Mouse (Mus musculus): ENCODE data around the gene Upf1. TPM values are rescaled to one million over a fixed set of nuclear protein-coding genes. Genes with fewer than 3 reads are reported as not detected.
A peak's percentile ranks its signal among the peaks of the same experiment; 100 is the strongest.

Upf1 gene
- polyA plus RNA-seq, 1 experiment from 2014 or later: 10.4 TPM

DNA sequence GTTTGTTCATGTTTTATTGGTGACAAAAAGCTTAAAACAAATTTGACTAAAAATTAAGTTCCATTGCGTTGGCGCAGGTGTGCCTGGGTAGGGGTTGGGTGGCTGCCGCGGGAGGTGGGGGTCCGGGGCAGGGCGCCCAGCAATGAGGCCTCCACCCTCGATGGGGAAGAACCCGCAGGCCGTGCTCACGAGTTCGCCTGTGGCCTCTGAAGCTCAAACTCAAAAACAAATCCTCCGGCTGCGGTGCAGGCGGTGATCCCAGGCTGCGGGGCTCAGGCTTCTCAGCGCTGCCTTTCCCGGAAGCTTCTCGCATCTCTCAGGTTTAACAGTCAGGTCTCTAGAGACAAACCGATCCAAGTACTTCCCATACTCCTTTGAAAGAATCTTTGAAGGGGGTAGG, 21.6 kb downstream of the Upf1 start:
- Histone ChIP-seq H3K4me3 (ENCODE audit: low read depth, low read length) (no peak overlapping the region), H3K9me3 (ENCODE audit: low read length) (no peaks in the 10 kb centered on the region), H3K36me3 (ENCODE audit: insufficient read depth, low read length) (peaks cover 34% of the 10 kb centered on the region), H3K27me3 (replicated peaks; ENCODE audit: insufficient read depth, low read length) (no peaks in the 10 kb centered on the region), H3K27ac (ENCODE audit: low read length) (no peak overlapping the region), H3K9ac (replicated peaks; ENCODE audit: low read depth) (no peak overlapping the region), H3K4me2 (replicated peaks; ENCODE audit: low read depth, low read length) (no peak overlapping the region), H3K4me1 (ENCODE audit: insufficient read depth, low read depth, low read length) (no peaks in the 10 kb centered on the region)
- 79% methylated on average over 19 of the region's 19 CpGs for WGBS
- ATAC-seq (no peak), DNase-seq (ENCODE audit: low spot score) (no peak)
- TF ChIP-seq CTCF (IDR thresholded peaks at IDR 0.05) (no peak), EP300 (IDR thresholded peaks at IDR 0.05) (no peak)

DNA sequence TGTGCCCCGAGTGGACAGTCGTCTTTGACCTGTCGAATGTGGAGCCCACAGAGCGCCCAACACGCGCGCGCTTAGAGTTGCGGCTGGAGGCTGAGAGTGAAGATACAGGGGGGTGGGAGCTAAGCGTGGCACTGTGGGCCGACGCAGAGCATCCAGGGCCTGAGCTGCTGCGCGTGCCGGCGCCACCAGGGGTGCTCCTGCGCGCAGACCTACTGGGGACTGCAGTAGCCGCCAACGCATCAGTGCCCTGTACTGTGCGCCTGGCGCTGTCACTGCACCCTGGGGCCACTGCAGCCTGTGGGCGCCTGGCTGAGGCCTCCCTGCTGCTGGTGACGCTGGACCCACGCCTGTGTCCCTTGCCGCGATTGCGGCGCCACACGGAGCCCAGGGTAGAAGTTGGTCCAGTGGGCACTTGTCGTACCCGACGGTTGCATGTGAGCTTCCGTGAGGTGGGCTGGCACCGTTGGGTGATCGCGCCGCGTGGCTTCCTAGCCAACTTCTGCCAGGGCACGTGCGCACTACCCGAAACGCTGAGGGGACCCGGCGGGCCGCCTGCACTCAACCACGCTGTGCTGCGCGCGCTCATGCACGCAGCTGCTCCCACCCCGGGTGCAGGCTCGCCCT, 22.2 kb downstream of the Upf1 start:
- H3K36me3 ChIP-seq (ENCODE audit: insufficient read depth, low read length): peaks cover 27% of the 10 kb centered on the region
- no peaks in the 10 kb centered on the region for H3K27me3 ChIP-seq (replicated peaks; ENCODE audit: insufficient read depth, low read length)
- H3K9ac ChIP-seq (replicated peaks; ENCODE audit: low read depth): no peak overlapping the region
- H3K27ac ChIP-seq (ENCODE audit: low read length): no peak overlapping the region
- 41% methylated on average over 48 of the region's 53 CpGs for WGBS
- DNase-seq (ENCODE audit: low spot score) (peak; percentile 59), ATAC-seq (peak; percentile 79)
- no peak overlapping the region for H3K4me3 ChIP-seq (ENCODE audit: low read depth, low read length)
- H3K4me1 ChIP-seq (ENCODE audit: insufficient read depth, low read depth, low read length): no peaks in the 10 kb centered on the region
- no peaks in the 10 kb centered on the region for H3K9me3 ChIP-seq (ENCODE audit: low read length)
- TF ChIP-seq EP300 (IDR thresholded peaks at IDR 0.05) (no peak), CTCF (IDR thresholded peaks at IDR 0.05) (peak; percentile 69)
- no peak overlapping the region for H3K4me2 ChIP-seq (replicated peaks; ENCODE audit: low read depth, low read length)

GRCm38 (mm10) chr8:70329835-70330740, 23.0 kb downstream of the Upf1 start:
- no peaks in the 10 kb centered on the region for H3K9me3 ChIP-seq (ENCODE audit: low read length)
- H3K4me2 ChIP-seq (replicated peaks; ENCODE audit: low read depth, low read length): no peak overlapping the region
- peak; percentile 25 for ATAC-seq
- no peak overlapping the region for H3K4me3 ChIP-seq (ENCODE audit: low read depth, low read length)
- no peak overlapping the region for H3K9ac ChIP-seq (replicated peaks; ENCODE audit: low read depth)
- TF ChIP-seq CTCF (IDR thresholded peaks at IDR 0.05) (no peak), EP300 (IDR thresholded peaks at IDR 0.05) (no peak)
- H3K27ac ChIP-seq (ENCODE audit: low read length): no peak overlapping the region
- 13% methylated on average over 44 of the region's 45 CpGs for WGBS
- peaks cover 19% of the 10 kb centered on the region for H3K36me3 ChIP-seq (ENCODE audit: insufficient read depth, low read length)
- H3K27me3 ChIP-seq (replicated peaks; ENCODE audit: insufficient read depth, low read length): no peaks in the 10 kb centered on the region
- DNase-seq (ENCODE audit: low spot score): no peak
- no peaks in the 10 kb centered on the region for H3K4me1 ChIP-seq (ENCODE audit: insufficient read depth, low read depth, low read length)

GRCm38 (mm10) chr8:70329124-70329834, 23.8 kb downstream of the Upf1 start, which contains the start of gene Gdf1:
TSS of gene Gdf1 (plus strand) at chr8:70329817.
- no peak for ATAC-seq
- H3K27ac ChIP-seq (ENCODE audit: low read length): no peak within 1 kb of the TSS

DNA sequence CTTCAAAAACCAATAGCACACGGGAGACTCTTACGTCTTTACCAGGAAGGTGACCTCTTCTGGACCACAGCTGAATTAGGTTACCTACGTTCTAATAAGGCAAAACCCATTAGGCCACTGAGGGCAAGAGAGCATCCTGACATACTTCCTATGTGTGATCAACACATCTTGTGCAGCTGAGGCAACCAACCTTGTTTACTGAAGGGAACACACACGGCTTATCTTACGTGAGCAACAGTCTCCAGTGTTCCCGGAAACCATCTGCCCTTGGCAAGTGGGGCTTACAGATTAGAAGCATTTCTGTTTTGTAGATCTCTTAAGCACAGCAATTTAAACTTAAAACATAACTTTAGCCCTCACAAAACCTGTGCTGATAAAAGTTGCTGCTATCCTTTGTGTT, 25.6 kb downstream of the Upf1 start:
- Histone ChIP-seq H3K4me3 (ENCODE audit: low read depth, low read length) (no peak overlapping the region), H3K4me1 (ENCODE audit: insufficient read depth, low read depth, low read length) (no peaks in the 10 kb centered on the region), H3K9me3 (ENCODE audit: low read length) (no peaks in the 10 kb centered on the region), H3K9ac (replicated peaks; ENCODE audit: low read depth) (no peak overlapping the region), H3K4me2 (replicated peaks; ENCODE audit: low read depth, low read length) (no peak overlapping the region), H3K27ac (ENCODE audit: low read length) (no peak overlapping the region), H3K27me3 (replicated peaks; ENCODE audit: insufficient read depth, low read length) (no peaks in the 10 kb centered on the region), H3K36me3 (ENCODE audit: insufficient read depth, low read length) (no peaks in the 10 kb centered on the region)
- WGBS: 83% methylated on average over 6 of the region's 6 CpGs
- ATAC-seq (no peak), DNase-seq (ENCODE audit: low spot score) (no peak)
- TF ChIP-seq CTCF (IDR thresholded peaks at IDR 0.05): no peak
- no peak for TF ChIP-seq EP300 (IDR thresholded peaks at IDR 0.05)

More at GRCm38 (mm10) chr8:70329124-70329834, 23.8 kb downstream of the Upf1 start, which contains the start of gene Gdf1:
- Histone ChIP-seq H3K4me3 (ENCODE audit: low read depth, low read length) (no peak within 1 kb of the TSS), H3K36me3 (ENCODE audit: insufficient read depth, low read length) (peaks cover 15% of the 10 kb centered on the region), H3K4me1 (ENCODE audit: insufficient read depth, low read depth, low read length) (no peaks in the 10 kb centered on the region), H3K9me3 (ENCODE audit: low read length) (no peaks in the 10 kb centered on the region), H3K27me3 (replicated peaks; ENCODE audit: insufficient read depth, low read length) (no peaks in the 10 kb centered on the region), H3K9ac (replicated peaks; ENCODE audit: low read depth) (no peak within 1 kb of the TSS), H3K4me2 (replicated peaks; ENCODE audit: low read depth, low read length) (no peak within 1 kb of the TSS)
- DNase-seq (ENCODE audit: low spot score): no peak
- no peak for TF ChIP-seq EP300 (IDR thresholded peaks at IDR 0.05)
- no peak for TF ChIP-seq CTCF (IDR thresholded peaks at IDR 0.05)
- 33% methylated on average over 14 of the region's 14 CpGs for WGBS

- H3K4me3 ChIP-seq (ENCODE audit: low read depth, low read length): no peak overlapping the region
- no peak for ATAC-seq
- H3K9ac ChIP-seq (replicated peaks; ENCODE audit: low read depth): no peak overlapping the region
- H3K9me3 ChIP-seq (ENCODE audit: low read length): no peaks in the 10 kb centered on the region
- no peak for TF ChIP-seq CTCF (IDR thresholded peaks at IDR 0.05)
- no peak for TF ChIP-seq EP300 (IDR thresholded peaks at IDR 0.05)
- WGBS: 96% methylated on average over 3 of the region's 3 CpGs
- no peak overlapping the region for H3K27ac ChIP-seq (ENCODE audit: low read length)
- no peaks in the 10 kb centered on the region for H3K36me3 ChIP-seq (ENCODE audit: insufficient read depth, low read length)
- no peaks in the 10 kb centered on the region for H3K4me1 ChIP-seq (ENCODE audit: insufficient read depth, low read depth, low read length)
- no peak overlapping the region for H3K4me2 ChIP-seq (replicated peaks; ENCODE audit: low read depth, low read length)
- DNase-seq (ENCODE audit: low spot score): no peak
- H3K27me3 ChIP-seq (replicated peaks; ENCODE audit: insufficient read depth, low read length): no peaks in the 10 kb centered on the region
Measured at GRCm38 (mm10) chr8:70323716-70324115, 29.4 kb downstream of the Upf1 start.
